Mouse (Mus musculus): ENCODE data around the gene Plekha6. TPM values are rescaled to one million over a fixed set of nuclear protein-coding genes. Genes with fewer than 3 reads are reported as not detected.

Plekha6 gene
- 48.0 TPM for polyA plus RNA-seq (2015; fragmentation: Illumina TruSeq; extraction: RNeasy Lipid Tissue Mini Kit (QIAGEN cat#74804); ENCODE audit: low read depth, low replicate concordance)

GRCm38 (mm10) chr1:133163820-133164431 is at the start of gene Plekha6:
TSS of gene Plekha6 (plus strand) at chr1:133164210.

GRCm38 (mm10) chr1:133130638-133131560 is 33.1 kb upstream of the Plekha6 start, which contains the start of gene Ppp1r15b:
TSS of gene Ppp1r15b (plus strand) at chr1:133131143.

GRCm38 (mm10) chr1:133309652-133310267 is 145.8 kb downstream of the Plekha6 start, which contains the start of gene Golt1a:
TSS of gene Golt1a (plus strand) at chr1:133309800.

GRCm38 (mm10) chr1:133321267-133321925 is 157.4 kb downstream of the Plekha6 start, which contains the start of gene Kiss1:
TSS of gene Kiss1 (plus strand) at chr1:133321875.

GRCm38 (mm10) chr1:133350210-133350609 is 186.2 kb downstream of the Plekha6 start, which contains the start of gene Ren1:
TSS of gene Ren1 (plus strand) at chr1:133350510.

Other genes starting within 250 kb of the Plekha6 start
- 51.9 TPM for gene Mdm4, start 133.6 kb upstream of the Plekha6 start, polyA plus RNA-seq (2015; fragmentation: Illumina TruSeq; extraction: RNeasy Lipid Tissue Mini Kit (QIAGEN cat#74804); ENCODE audit: low read depth, low replicate concordance)
- gene Pik3c2b, start 118.5 kb upstream of the Plekha6 start, polyA plus RNA-seq (2015; fragmentation: Illumina TruSeq; extraction: RNeasy Lipid Tissue Mini Kit (QIAGEN cat#74804); ENCODE audit: low read depth, low replicate concordance), result 8.2 TPM
- 30.4 TPM for gene Ppp1r15b, start 33.1 kb upstream of the Plekha6 start, polyA plus RNA-seq (2015; fragmentation: Illumina TruSeq; extraction: RNeasy Lipid Tissue Mini Kit (QIAGEN cat#74804); ENCODE audit: low read depth, low replicate concordance)
- gene Golt1a, start 145.6 kb downstream of the Plekha6 start, polyA plus RNA-seq (2015; fragmentation: Illumina TruSeq; extraction: RNeasy Lipid Tissue Mini Kit (QIAGEN cat#74804); ENCODE audit: low read depth, low replicate concordance), result 0.34 TPM
- not detected for gene Kiss1, start 157.7 kb downstream of the Plekha6 start, polyA plus RNA-seq (2015; fragmentation: Illumina TruSeq; extraction: RNeasy Lipid Tissue Mini Kit (QIAGEN cat#74804); ENCODE audit: low read depth, low replicate concordance)
- not detected for gene Ren1, start 186.3 kb downstream of the Plekha6 start, polyA plus RNA-seq (2015; fragmentation: Illumina TruSeq; extraction: RNeasy Lipid Tissue Mini Kit (QIAGEN cat#74804); ENCODE audit: low read depth, low replicate concordance)
- 8.3 TPM for gene Etnk2, start 199.4 kb downstream of the Plekha6 start, polyA plus RNA-seq (2015; fragmentation: Illumina TruSeq; extraction: RNeasy Lipid Tissue Mini Kit (QIAGEN cat#74804); ENCODE audit: low read depth, low replicate concordance)